Mouse (Mus musculus): Measurements from ENCODE around the gene Fkbp8. TPM values are rescaled to one million over a fixed set of nuclear protein-coding genes. Genes with fewer than 3 reads are reported as not detected.
A peak's percentile ranks its signal among the peaks of the same experiment; 100 is the strongest.

The Fkbp8 gene
- polyA plus RNA-seq, 1 experiment from 2014 or later: 245 TPM

DNA sequence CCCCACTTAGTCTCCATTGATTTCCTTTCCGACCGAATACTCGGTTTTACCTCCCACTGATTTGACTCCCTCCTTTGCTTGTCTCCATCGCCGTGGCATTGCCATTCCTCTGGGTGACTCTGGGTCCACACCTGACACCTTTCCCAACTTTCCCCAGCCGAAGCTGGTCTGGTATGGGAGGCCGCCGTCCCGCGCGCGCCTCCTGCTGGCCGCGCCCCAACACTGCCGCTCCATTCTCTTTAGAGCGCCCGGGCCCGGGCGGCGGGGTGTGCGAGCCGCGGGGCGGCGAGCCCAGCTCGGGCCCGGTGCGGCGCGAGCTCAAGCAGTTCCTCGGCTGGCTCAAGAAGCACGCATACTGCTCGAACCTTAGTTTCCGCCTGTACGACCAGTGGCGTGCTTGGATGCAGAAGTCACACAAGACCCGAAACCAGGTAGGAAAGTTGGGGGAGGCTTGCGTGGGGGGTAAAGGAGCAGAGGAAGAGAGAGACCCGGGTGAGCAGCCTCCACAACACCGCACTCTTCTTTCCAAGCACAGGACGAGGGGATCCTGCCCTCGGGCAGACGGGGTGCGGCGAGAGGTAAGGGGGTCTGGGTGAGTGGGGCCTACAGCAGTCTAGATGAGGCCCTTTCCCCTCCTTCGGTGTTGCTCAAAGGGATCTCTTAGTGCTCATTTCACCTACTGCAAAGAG is 24.3 kb upstream of the Fkbp8 start:
- Histone ChIP-seq H3K9ac (no peak overlapping the region), H3K27ac (ENCODE audit: low read depth) (no peak overlapping the region), H3K27me3 (ENCODE audit: insufficient read depth, low read length) (peaks cover 43% of the 10 kb centered on the region), H3K4me2 (peak overlapping the region; percentile 12; the same call in 1 of the 2 replicates), H3K36me3 (ENCODE audit: insufficient read depth) (peaks cover 24% of the 10 kb centered on the region), H3K9me3 (ENCODE audit: low read depth, low read length) (no peaks in the 10 kb centered on the region), H3K4me3 (ENCODE audit: low read depth, low read length) (no peak overlapping the region), H3K4me1 (ENCODE audit: insufficient read depth) (peaks cover 12% of the 10 kb centered on the region)
- ATAC-seq (ENCODE audit: insufficient read depth) (no peak), DNase-seq (peak; percentile 88)
- peak; percentile 82 for TF ChIP-seq CTCF (IDR thresholded peaks at IDR 0.05; ENCODE audit: low read depth)
- 15% methylated on average over 46 of the region's 46 CpGs for WGBS

GRCm38 (mm10) chr8:70504291-70504716 is 23.2 kb upstream of the Fkbp8 start:
- peak; percentile 77 for DNase-seq
- Histone ChIP-seq H3K4me2 (peak overlapping the region; percentile 1; the same call in 1 of the 2 replicates), H3K9ac (peak overlapping the region; percentile 15; the same call in 1 of the 2 replicates)

GRCm38 (mm10) chr8:70504851-70505250 is 22.7 kb upstream of the Fkbp8 start:
- Histone ChIP-seq H3K27ac (ENCODE audit: low read depth) (no peak overlapping the region), H3K36me3 (ENCODE audit: insufficient read depth) (peaks cover 35% of the 10 kb centered on the region), H3K4me1 (ENCODE audit: insufficient read depth) (peaks cover 18% of the 10 kb centered on the region), H3K27me3 (ENCODE audit: insufficient read depth, low read length) (peaks cover 32% of the 10 kb centered on the region), H3K9ac (no peak overlapping the region), H3K4me3 (ENCODE audit: low read depth, low read length) (no peak overlapping the region), H3K9me3 (ENCODE audit: low read depth, low read length) (no peaks in the 10 kb centered on the region), H3K4me2 (no peak overlapping the region; the same call in 1 of the 2 replicates)
- DNase-seq (peak; percentile 86), ATAC-seq (ENCODE audit: insufficient read depth) (no peak)
- TF ChIP-seq CTCF (IDR thresholded peaks at IDR 0.05; ENCODE audit: low read depth): peak; percentile 90
- 77% methylated on average over 3 of the region's 3 CpGs for WGBS

More at GRCm38 (mm10) chr8:70504291-70504716, 23.2 kb upstream of the Fkbp8 start:
- 49% methylated on average over 16 of the region's 16 CpGs for WGBS
- Histone ChIP-seq H3K4me3 (ENCODE audit: low read depth, low read length) (no peak overlapping the region), H3K36me3 (ENCODE audit: insufficient read depth) (peaks cover 35% of the 10 kb centered on the region), H3K4me1 (ENCODE audit: insufficient read depth) (peaks cover 18% of the 10 kb centered on the region), H3K9me3 (ENCODE audit: low read depth, low read length) (no peaks in the 10 kb centered on the region), H3K27ac (ENCODE audit: low read depth) (no peak overlapping the region), H3K27me3 (ENCODE audit: insufficient read depth, low read length) (peaks cover 33% of the 10 kb centered on the region)
- no peak for ATAC-seq (ENCODE audit: insufficient read depth)
- TF ChIP-seq CTCF (IDR thresholded peaks at IDR 0.05; ENCODE audit: low read depth): no peak

- TF ChIP-seq CTCF (IDR thresholded peaks at IDR 0.05; ENCODE audit: low read depth): no peak
- Histone ChIP-seq H3K4me3 (ENCODE audit: low read depth, low read length) (peak overlapping the region; percentile 67), H3K27me3 (ENCODE audit: insufficient read depth, low read length) (peaks cover 22% of the 10 kb centered on the region), H3K9ac (peak overlapping the region; percentile 82), H3K4me1 (ENCODE audit: insufficient read depth) (peaks cover 18% of the 10 kb centered on the region), H3K36me3 (ENCODE audit: insufficient read depth) (peaks cover 35% of the 10 kb centered on the region), H3K27ac (ENCODE audit: low read depth) (peak overlapping the region; percentile 92), H3K9me3 (ENCODE audit: low read depth, low read length) (no peaks in the 10 kb centered on the region), H3K4me2 (peak overlapping the region; percentile 83)
- 31% methylated on average over 32 of the region's 32 CpGs for WGBS
- DNase-seq (no peak), ATAC-seq (ENCODE audit: insufficient read depth) (peak; percentile 29; the same call in 1 of the 2 replicates)
Observed at GRCm38 (mm10) chr8:70505698-70506327, 21.7 kb upstream of the Fkbp8 start.

DNA sequence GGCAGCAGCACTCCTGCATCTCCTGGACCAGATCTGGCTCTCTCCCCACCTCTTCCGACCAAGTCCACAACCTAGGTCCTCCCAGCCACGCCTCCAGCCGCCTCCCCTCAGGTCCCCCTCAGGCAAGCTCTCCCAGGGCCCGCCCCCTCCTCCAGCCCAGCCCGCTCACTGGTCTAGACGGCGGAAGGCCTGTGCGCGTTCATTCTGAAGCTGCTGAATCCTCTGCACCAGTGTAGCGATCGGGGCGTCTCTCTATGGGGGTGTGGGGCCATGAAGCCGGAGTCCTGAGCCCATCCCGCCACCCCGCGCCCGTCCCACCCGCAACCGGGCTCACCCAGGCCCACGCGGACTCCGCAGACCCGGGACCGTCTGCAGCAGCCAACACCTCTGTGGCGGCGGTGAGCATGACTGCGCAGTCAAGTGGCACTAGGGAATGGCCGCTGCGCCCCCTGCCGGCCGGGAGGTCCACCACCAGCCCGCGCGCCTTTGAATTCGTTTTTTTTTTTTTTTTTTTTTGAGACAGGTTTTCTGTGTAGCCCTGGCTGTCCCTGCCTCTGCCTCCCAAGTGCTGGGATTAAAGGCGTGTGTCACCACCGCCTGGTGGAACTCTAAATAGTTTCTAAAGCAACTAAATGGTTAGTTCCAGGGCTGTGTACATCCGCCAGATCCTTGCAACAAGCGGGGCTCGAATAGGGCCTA is 21.0 kb upstream of the Fkbp8 start, which contains the start of gene Rex1bd:
Rex1bd (minus strand) TSS at position 425 of the 699 bp plus-strand sequence.
- Histone ChIP-seq H3K4me1 (ENCODE audit: insufficient read depth) (peaks cover 22% of the 10 kb centered on the region), H3K4me3 (ENCODE audit: low read depth, low read length) (peak within 1 kb of the TSS; percentile 67), H3K9me3 (ENCODE audit: low read depth, low read length) (no peaks in the 10 kb centered on the region), H3K4me2 (peak within 1 kb of the TSS; percentile 83), H3K9ac (peak within 1 kb of the TSS; percentile 82), H3K36me3 (ENCODE audit: insufficient read depth) (peaks cover 35% of the 10 kb centered on the region), H3K27ac (ENCODE audit: low read depth) (peak within 1 kb of the TSS; percentile 92), H3K27me3 (ENCODE audit: insufficient read depth, low read length) (peaks cover 15% of the 10 kb centered on the region; the same call in 1 of the 2 replicates)
- ATAC-seq (ENCODE audit: insufficient read depth) (peak; percentile 87), DNase-seq (peak; percentile 96)
- TF ChIP-seq CTCF (IDR thresholded peaks at IDR 0.05; ENCODE audit: low read depth): peak; percentile 92
- WGBS: 2% methylated on average over 40 of the region's 40 CpGs

- Histone ChIP-seq H3K27ac (ENCODE audit: low read depth) (0 out of 2 replicates have a peak overlapping the region, but pooled peaks have one; percentile 20), H3K9ac (no peak overlapping the region), H3K4me3 (ENCODE audit: low read depth, low read length) (no peak overlapping the region), H3K4me1 (ENCODE audit: insufficient read depth) (peaks cover 21% of the 10 kb centered on the region), H3K4me2 (peak overlapping the region; percentile 83), H3K9me3 (ENCODE audit: low read depth, low read length) (no peaks in the 10 kb centered on the region), H3K27me3 (ENCODE audit: insufficient read depth, low read length) (peaks cover 10% of the 10 kb centered on the region; the same call in 1 of the 2 replicates), H3K36me3 (ENCODE audit: insufficient read depth) (peaks cover 39% of the 10 kb centered on the region)
- TF ChIP-seq CTCF (IDR thresholded peaks at IDR 0.05; ENCODE audit: low read depth): no peak
- ATAC-seq (ENCODE audit: insufficient read depth) (no peak), DNase-seq (no peak)
- WGBS: 52% methylated on average over 5 of the region's 5 CpGs
Observed at GRCm38 (mm10) chr8:70507027-70507393, 20.5 kb upstream of the Fkbp8 start.

All from lung, embryonic 14.5 days (tissue).